Mouse (Mus musculus): ENCODE measurements around the gene Myom1. TPM values are rescaled to one million over a fixed set of nuclear protein-coding genes. Genes with fewer than 3 reads are reported as not detected.

Gene Myom1
- polyA plus RNA-seq, 1 experiment: 1.8 TPM

DNA sequence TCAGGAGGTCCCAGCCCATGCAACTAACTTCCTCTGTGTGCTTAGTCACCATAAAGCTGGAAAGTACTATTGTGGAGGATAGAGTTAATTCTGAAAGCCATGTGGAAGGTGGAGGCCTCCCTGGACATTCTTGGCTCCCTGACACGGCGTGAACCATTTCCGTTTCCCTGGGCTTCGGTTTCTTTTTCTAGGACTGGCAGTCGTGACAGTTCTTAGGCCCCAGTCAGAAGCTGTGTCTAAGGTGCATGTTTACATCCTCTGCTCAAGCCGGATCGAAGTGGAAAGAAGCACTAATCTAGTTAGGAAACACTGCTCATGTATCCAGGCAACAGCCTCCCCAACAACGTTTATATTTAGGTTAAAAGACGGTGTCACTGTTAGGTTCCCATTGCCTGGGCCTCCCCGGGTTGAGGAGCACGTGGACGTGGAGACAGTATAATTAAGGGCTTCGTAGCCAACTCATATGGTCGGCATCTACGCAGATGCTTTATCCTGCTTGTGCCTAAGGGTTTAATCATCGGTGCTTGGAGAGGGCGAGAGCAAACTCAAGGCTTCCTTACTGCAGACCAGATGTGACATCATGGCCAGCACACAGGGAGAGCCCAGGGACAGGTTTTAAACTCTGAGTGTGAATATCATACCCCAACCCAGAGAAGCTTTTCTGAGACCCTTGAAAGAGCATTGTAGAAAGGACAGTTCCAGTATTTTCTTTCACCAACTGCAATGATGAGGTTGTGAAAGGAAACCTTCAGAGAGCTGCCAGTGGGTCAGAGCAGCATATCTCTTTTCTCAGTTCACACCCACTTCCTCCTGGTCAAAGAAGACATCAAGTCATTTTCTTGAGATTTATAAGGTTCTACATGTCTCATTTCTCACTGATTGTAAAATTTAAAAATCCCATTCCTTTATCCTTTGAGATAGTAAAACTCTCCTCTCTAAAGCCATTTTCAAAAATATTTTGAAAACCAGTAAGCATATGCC, 100.4 kb downstream of the Myom1 start:
- no peak overlapping the region for H3K27ac ChIP-seq (ENCODE audit: insufficient read depth, low read depth, low read length)
- peaks cover 15% of the 10 kb centered on the region for H3K4me1 ChIP-seq (ENCODE audit: control insufficient read depth, insufficient read depth, low read length)
- no peak for TF ChIP-seq CTCF (IDR thresholded peaks at IDR 0.05; ENCODE audit: low read depth, low read length)
- TF ChIP-seq POLR2A (IDR thresholded peaks at IDR 0.05; ENCODE audit: borderline replicate concordance, low read depth, low read length): no peak
- H3K4me3 ChIP-seq (ENCODE audit: insufficient read depth, low read length): no peak overlapping the region

DNA sequence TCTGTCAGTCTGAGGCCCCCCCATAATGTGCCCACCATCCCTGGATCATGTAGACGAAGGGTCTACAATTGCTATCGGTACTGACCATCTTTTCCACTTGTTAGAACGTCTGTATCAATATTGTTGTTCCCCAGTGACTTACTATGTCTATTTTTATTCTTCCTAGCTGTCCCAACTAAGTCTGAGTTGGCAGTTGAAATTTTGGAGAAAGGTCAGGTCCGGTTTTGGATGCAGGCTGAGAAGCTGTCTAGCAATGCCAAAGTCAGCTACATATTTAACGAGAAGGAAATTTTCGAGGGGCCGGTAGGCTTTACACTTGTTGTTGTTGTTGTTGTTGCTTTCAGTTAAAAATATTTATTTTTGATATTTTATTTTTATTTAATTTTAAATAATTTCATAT, 102.9 kb downstream of the Myom1 start:
- H3K4me1 ChIP-seq (ENCODE audit: control insufficient read depth, insufficient read depth, low read length): peaks cover 15% of the 10 kb centered on the region
- no peak overlapping the region for H3K4me3 ChIP-seq (ENCODE audit: insufficient read depth, low read length)
- TF ChIP-seq CTCF (IDR thresholded peaks at IDR 0.05; ENCODE audit: low read depth, low read length) (no peak), POLR2A (IDR thresholded peaks at IDR 0.05; ENCODE audit: borderline replicate concordance, low read depth, low read length) (no peak)
- H3K27ac ChIP-seq (ENCODE audit: insufficient read depth, low read depth, low read length): no peak overlapping the region

DNA sequence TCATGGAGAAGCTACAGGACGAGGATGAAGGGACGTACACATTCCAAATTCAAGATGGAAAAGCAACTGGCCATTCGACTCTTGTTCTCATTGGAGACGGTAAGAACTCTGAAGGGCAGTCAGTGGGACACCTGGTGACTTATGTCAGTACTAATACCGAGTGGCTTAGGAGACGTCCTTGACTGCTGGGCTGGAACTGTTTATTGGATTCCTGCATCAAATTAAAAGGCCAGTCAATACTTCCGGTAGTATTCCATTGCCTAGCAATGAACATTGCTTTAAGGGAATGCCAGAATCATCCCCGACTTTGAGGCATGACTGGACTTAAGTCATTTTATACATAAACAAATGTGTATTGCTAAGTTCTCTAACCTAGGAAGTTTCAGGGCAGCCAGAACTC, 103.8 kb downstream of the Myom1 start:
- no peak for TF ChIP-seq CTCF (IDR thresholded peaks at IDR 0.05; ENCODE audit: low read depth, low read length)
- no peak for TF ChIP-seq POLR2A (IDR thresholded peaks at IDR 0.05; ENCODE audit: borderline replicate concordance, low read depth, low read length)
- Histone ChIP-seq H3K27ac (ENCODE audit: insufficient read depth, low read depth, low read length) (no peak overlapping the region), H3K4me3 (ENCODE audit: insufficient read depth, low read length) (no peak overlapping the region), H3K4me1 (ENCODE audit: control insufficient read depth, insufficient read depth, low read length) (peaks cover 13% of the 10 kb centered on the region)

DNA sequence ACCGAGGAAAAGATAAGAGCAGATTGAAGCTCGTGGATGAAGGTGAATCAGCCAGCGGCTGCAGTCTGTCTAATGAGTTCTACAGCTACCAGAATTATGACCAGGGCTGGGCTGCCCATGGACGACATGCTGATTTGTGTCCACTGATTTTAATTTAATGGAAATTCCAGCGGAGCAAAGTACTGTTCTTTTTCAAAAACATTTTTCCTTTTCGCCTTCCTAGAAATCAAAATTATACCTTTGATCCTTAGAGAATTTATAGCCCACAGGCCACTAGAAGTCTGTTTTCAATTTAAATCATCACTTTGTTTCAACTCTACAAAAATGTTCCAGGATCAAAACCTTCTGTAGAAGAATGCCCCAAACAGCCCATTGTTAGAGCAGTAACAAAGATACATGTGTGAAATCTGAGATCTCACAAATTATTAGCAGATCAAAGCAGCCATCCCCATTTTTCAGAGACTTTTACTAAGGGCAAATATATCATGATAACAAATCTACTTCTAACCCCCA, 108.4 kb downstream of the Myom1 start:
- TF ChIP-seq CTCF (IDR thresholded peaks at IDR 0.05; ENCODE audit: low read depth, low read length): no peak
- TF ChIP-seq POLR2A (IDR thresholded peaks at IDR 0.05; ENCODE audit: borderline replicate concordance, low read depth, low read length): no peak
- Histone ChIP-seq H3K4me3 (ENCODE audit: insufficient read depth, low read length) (no peak overlapping the region), H3K27ac (ENCODE audit: insufficient read depth, low read depth, low read length) (no peak overlapping the region), H3K4me1 (ENCODE audit: control insufficient read depth, insufficient read depth, low read length) (no peaks in the 10 kb centered on the region; the same call in 1 of the 2 replicates)

DNA sequence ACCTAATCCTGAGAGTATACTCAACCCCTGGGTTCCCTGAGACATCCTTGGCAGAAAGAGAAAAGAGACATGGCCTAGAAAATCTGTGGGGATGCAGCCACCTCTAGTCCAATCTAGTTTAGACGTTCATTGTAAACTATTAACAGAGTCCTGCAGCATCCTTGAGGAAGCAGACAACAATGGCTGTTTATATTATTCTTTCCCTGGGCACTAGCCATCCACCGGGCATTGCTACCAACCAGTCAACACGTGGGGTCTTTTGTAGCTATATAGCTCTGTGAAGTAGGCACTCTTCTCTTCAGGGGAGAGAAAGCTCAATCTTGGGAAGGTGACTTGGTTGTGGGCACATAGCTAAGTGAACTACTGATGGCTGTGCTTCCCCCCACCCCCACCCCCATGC, 110.3 kb downstream of the Myom1 start:
- Histone ChIP-seq H3K27ac (ENCODE audit: insufficient read depth, low read depth, low read length) (no peak overlapping the region), H3K4me3 (ENCODE audit: insufficient read depth, low read length) (no peak overlapping the region), H3K4me1 (ENCODE audit: control insufficient read depth, insufficient read depth, low read length) (peaks cover 8% of the 10 kb centered on the region)
- TF ChIP-seq POLR2A (IDR thresholded peaks at IDR 0.05; ENCODE audit: borderline replicate concordance, low read depth, low read length) (no peak), CTCF (IDR thresholded peaks at IDR 0.05; ENCODE audit: low read depth, low read length) (no peak)

DNA sequence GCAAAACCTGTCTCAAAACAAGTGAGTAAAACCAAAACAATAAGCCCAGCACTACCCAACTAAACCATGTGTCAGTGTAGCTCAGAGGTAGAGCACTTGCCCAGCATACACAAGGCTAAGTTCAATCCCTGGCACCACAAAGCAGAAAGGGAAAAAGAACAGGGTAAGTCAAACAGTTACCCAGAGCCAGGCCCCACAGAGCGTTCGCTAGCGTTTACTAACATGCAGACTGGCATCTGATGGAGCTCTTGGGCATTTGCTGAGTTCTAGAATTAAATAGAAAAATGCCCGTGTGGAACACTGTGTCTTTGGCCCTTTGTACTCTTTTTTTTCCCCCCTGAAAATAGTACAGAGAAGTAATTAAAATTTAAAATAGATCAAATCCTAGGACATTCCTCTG, 111.8 kb downstream of the Myom1 start:
- H3K4me3 ChIP-seq (ENCODE audit: insufficient read depth, low read length): no peak overlapping the region
- H3K4me1 ChIP-seq (ENCODE audit: control insufficient read depth, insufficient read depth, low read length): peaks cover 22% of the 10 kb centered on the region
- no peak for TF ChIP-seq POLR2A (IDR thresholded peaks at IDR 0.05; ENCODE audit: borderline replicate concordance, low read depth, low read length)
- no peak for TF ChIP-seq CTCF (IDR thresholded peaks at IDR 0.05; ENCODE audit: low read depth, low read length)
- H3K27ac ChIP-seq (ENCODE audit: insufficient read depth, low read depth, low read length): no peak overlapping the region

DNA sequence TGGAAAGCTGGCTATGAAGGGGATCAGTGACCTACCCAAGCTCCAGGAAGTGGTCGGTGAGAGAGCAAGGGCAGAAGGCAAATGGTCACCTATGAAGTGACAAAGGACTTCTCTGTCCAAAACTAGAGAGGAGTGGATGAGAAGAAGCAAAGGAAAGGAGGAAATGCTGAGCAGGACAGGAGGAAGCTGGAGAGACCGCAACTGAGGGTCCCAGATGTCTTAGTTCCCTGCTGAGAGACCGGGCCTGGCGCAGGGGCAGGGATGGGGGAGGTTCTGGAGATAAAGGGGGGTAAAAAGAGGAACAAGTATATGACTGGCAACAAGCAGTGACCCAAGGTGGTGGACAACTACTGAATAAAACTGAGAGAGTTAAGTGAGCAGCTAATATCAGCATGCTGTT, 115.5 kb downstream of the Myom1 start:
- TF ChIP-seq POLR2A (IDR thresholded peaks at IDR 0.05; ENCODE audit: borderline replicate concordance, low read depth, low read length): no peak
- no peak for TF ChIP-seq CTCF (IDR thresholded peaks at IDR 0.05; ENCODE audit: low read depth, low read length)
- peaks cover 36% of the 10 kb centered on the region for H3K4me1 ChIP-seq (ENCODE audit: control insufficient read depth, insufficient read depth, low read length)
- H3K4me3 ChIP-seq (ENCODE audit: insufficient read depth, low read length): 0 out of 2 replicates have a peak overlapping the region, but pooled peaks have one; percentile 5
- peak overlapping the region; percentile 85 for H3K27ac ChIP-seq (ENCODE audit: insufficient read depth, low read depth, low read length)

DNA sequence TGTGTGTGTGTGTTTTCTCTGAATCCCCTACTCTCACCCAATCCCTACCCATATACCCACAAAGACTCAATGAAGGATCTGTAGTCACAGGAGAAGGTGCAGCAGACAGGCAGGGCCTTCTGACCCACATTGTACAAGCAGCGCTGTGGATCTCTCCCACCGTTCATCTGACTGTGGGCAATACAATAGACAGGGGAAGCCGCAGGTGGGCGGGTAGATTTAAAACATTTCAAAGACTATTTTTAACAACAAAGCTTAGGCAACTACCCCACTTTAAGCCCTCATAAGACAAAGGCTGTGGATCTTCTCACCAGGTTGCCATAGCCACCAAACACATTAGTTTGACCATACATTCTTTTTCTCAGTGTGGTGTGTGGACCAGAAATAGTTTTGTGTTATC, 116.2 kb downstream of the Myom1 start:
- Histone ChIP-seq H3K4me3 (ENCODE audit: insufficient read depth, low read length) (no peak overlapping the region), H3K4me1 (ENCODE audit: control insufficient read depth, insufficient read depth, low read length) (peaks cover 37% of the 10 kb centered on the region), H3K27ac (ENCODE audit: insufficient read depth, low read depth, low read length) (peak overlapping the region; percentile 85)
- TF ChIP-seq POLR2A (IDR thresholded peaks at IDR 0.05; ENCODE audit: borderline replicate concordance, low read depth, low read length) (no peak), CTCF (IDR thresholded peaks at IDR 0.05; ENCODE audit: low read depth, low read length) (no peak)

DNA sequence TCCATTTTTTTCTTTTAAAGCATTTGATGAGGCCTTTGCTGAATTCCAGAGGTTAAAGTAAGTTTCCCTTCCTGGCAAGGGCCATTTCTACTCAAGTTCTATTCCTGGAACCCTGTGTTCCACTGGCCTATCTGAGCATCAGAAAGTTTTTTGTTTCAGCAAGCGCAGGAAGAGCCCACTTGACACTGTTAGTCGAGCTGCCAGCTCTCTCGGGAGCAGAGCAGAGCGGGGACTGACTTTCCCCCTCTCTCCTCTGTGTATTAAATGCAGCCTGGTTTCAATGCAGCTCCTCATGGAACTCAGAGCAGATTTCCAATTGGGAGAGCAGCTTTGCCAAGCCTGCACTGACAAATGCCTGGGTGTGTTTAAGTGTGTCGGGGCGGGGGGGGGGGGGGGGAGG, 118.2 kb downstream of the Myom1 start:
- TF ChIP-seq CTCF (IDR thresholded peaks at IDR 0.05; ENCODE audit: low read depth, low read length) (no peak), POLR2A (IDR thresholded peaks at IDR 0.05; ENCODE audit: borderline replicate concordance, low read depth, low read length) (no peak)
- no peak overlapping the region for H3K27ac ChIP-seq (ENCODE audit: insufficient read depth, low read depth, low read length)
- no peak overlapping the region for H3K4me3 ChIP-seq (ENCODE audit: insufficient read depth, low read length)
- peaks cover 55% of the 10 kb centered on the region for H3K4me1 ChIP-seq (ENCODE audit: control insufficient read depth, insufficient read depth, low read length)

DNA sequence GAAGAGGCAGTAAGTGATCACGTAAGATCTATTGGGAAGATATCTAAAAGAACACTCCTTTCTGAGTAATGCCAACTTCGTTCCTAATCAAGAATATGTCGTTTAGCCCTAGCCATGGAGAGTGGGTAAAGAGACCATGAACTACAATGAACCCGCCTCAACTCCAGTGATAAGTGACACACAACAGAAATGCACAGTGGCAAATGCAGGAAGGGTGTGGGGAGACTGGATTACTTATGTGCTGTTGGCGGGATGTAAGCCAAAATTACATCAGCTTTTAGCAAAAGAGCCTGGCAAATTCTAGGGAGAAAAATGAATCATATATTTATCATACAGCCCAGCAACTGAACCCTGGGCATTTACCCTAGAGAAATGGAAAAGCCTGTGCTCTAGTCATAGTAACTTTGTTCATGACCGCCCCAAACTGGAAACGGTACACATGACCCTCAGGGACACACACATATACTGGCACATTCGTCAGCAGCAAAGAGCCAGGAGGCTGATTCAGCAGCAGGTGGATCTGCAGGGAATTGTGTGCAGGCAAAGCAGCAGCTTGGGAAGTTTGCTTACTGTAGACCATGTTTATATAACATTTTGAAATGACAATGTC, 121.7 kb downstream of the Myom1 start:
- H3K4me3 ChIP-seq (ENCODE audit: insufficient read depth, low read length): no peak overlapping the region
- no peak for TF ChIP-seq CTCF (IDR thresholded peaks at IDR 0.05; ENCODE audit: low read depth, low read length)
- no peak for TF ChIP-seq POLR2A (IDR thresholded peaks at IDR 0.05; ENCODE audit: borderline replicate concordance, low read depth, low read length)
- peaks cover 57% of the 10 kb centered on the region for H3K4me1 ChIP-seq (ENCODE audit: control insufficient read depth, insufficient read depth, low read length)
- H3K27ac ChIP-seq (ENCODE audit: insufficient read depth, low read depth, low read length): no peak overlapping the region

Data from bone marrow macrophage, adult 2 months (primary cell).